Mouse (Mus musculus) heart, embryonic 10.5 days (tissue): ENCODE measurements around the gene Tnp2. TPM values are rescaled to one million over a fixed set of nuclear protein-coding genes. Genes with fewer than 3 reads are reported as not detected.
A peak's percentile ranks its signal among the peaks of the same experiment; 100 is the strongest.

ENCODE experiments used
- DNase-seq: peaks from one replicate; pipeline ENCODE4 v3.0.0-alpha.2; 2017; ENCODE audit warnings: low spot score
- H3K27ac ChIP-seq: fragments of 300-500 bp; sonication (generic); 2 replicates; pipeline ENCODE4 v1.5.1; 2016; ENCODE audit warnings: mild to moderate bottlenecking
- H3K27me3 ChIP-seq: fragments of 300-500 bp; sonication (generic); 2 replicates; pipeline ENCODE4 v1.6.1; 2016; ENCODE audit warnings: mild to moderate bottlenecking; ENCODE audit not compliant: poor library complexity, insufficient read depth, severe bottlenecking
- H3K36me3 ChIP-seq: fragments of 300-500 bp; sonication (generic); 2 replicates; pipeline ENCODE4 v1.6.1; 2016; ENCODE audit warnings: mild to moderate bottlenecking, moderate library complexity
- H3K4me1 ChIP-seq: fragments of 300-500 bp; sonication (generic); 2 replicates; pipeline ENCODE4 v1.6.1; 2016; ENCODE audit warnings: mild to moderate bottlenecking
- H3K4me3 ChIP-seq: fragments of 300-500 bp; sonication (generic); 2 replicates; pipeline ENCODE4 v1.5.1; 2016; ENCODE audit warnings: mild to moderate bottlenecking, moderate library complexity
- H3K9me3 ChIP-seq: fragments of 300-500 bp; sonication (generic); 2 replicates; pipeline ENCODE4 v1.6.1; 2016; ENCODE audit warnings: mild to moderate bottlenecking, moderate library complexity
- WGBS: fragments of 180-500 bp; shearing (Covaris S2); methylation state at CpG from one replicate; pipeline ENCODE4 v1.1.7; 2016; 5-methylcytosine and 5-hydroxymethylcytosine counted together
- polyA plus RNA-seq: library from polyadenylated mRNA; unstranded; fragments of >200 nt; fragmentation: Nextera tagmentation; extraction: Ambion mirVana; gene quantifications from 2 replicates; pipeline ENCODE4 v1.2.1, GENCODE M21; 2016

The Tnp2 gene
- polyA plus RNA-seq, 1 experiment from 2014 or later, result not detected

- H3K36me3 ChIP-seq, result no peaks in the 10 kb centered on the region
- WGBS, result 41% methylated on average over 4 of the region's 4 CpGs
- H3K27ac ChIP-seq, result no peak overlapping the region
- no peak for DNase-seq
- H3K27me3 ChIP-seq, result 0 out of 2 replicates have a peak, but pooled peaks cover 3% of the 10 kb centered on the region
- no peak overlapping the region for H3K4me3 ChIP-seq
- H3K4me1 ChIP-seq, result peaks cover 47% of the 10 kb centered on the region
- no peaks in the 10 kb centered on the region for H3K9me3 ChIP-seq
Measured at GRCm38 (mm10) chr16:10774726-10775125, 13.7 kb downstream of the Tnp2 start.

- Histone ChIP-seq H3K27me3 (peaks cover 15% of the 10 kb centered on the region), H3K36me3 (no peaks in the 10 kb centered on the region), H3K4me3 (no peak overlapping the region), H3K4me1 (peaks cover 54% of the 10 kb centered on the region), H3K27ac (0 out of 2 replicates have a peak overlapping the region, but pooled peaks have one; percentile 16), H3K9me3 (no peaks in the 10 kb centered on the region)
- no peak for DNase-seq
- WGBS, result 76% methylated on average over 8 of the region's 8 CpGs
Measured at GRCm38 (mm10) chr16:10773543-10773942, 14.9 kb downstream of the Tnp2 start.

- no peak overlapping the region for H3K4me3 ChIP-seq
- peaks cover 21% of the 10 kb centered on the region for H3K27me3 ChIP-seq
- H3K36me3 ChIP-seq, result no peaks in the 10 kb centered on the region
- H3K27ac ChIP-seq, result peak overlapping the region; percentile 23; the same call in 1 of the 2 replicates
- peaks cover 42% of the 10 kb centered on the region for H3K4me1 ChIP-seq
- 49% methylated on average over 19 of the region's 19 CpGs for WGBS
- H3K9me3 ChIP-seq, result no peaks in the 10 kb centered on the region
- no peak for DNase-seq
Measured at GRCm38 (mm10) chr16:10771769-10772510, 16.5 kb downstream of the Tnp2 start.

GRCm38 (mm10) chr16:10770531-10771325 lies 17.7 kb downstream of the Tnp2 start:
- no peaks in the 10 kb centered on the region for H3K36me3 ChIP-seq
- no peak overlapping the region for H3K27ac ChIP-seq
- H3K4me1 ChIP-seq, result peaks cover 33% of the 10 kb centered on the region
- 37% methylated on average over 4 of the region's 4 CpGs for WGBS
- no peaks in the 10 kb centered on the region for H3K9me3 ChIP-seq
- no peak overlapping the region for H3K4me3 ChIP-seq
- DNase-seq, result no peak
- peaks cover 21% of the 10 kb centered on the region for H3K27me3 ChIP-seq

GRCm38 (mm10) chr16:10769661-10770060 lies 18.8 kb downstream of the Tnp2 start:
- peaks cover 30% of the 10 kb centered on the region for H3K4me1 ChIP-seq
- 39% methylated on average over 2 of the region's 2 CpGs for WGBS
- H3K9me3 ChIP-seq, result no peaks in the 10 kb centered on the region

GRCm38 (mm10) chr16:10768821-10769220 lies 19.6 kb downstream of the Tnp2 start:
- DNase-seq, result no peak
- 57% methylated on average over 9 of the region's 9 CpGs for WGBS
- Histone ChIP-seq H3K4me3 (no peak overlapping the region), H3K4me1 (peaks cover 29% of the 10 kb centered on the region), H3K27ac (no peak overlapping the region), H3K27me3 (peaks cover 24% of the 10 kb centered on the region), H3K36me3 (no peaks in the 10 kb centered on the region), H3K9me3 (no peaks in the 10 kb centered on the region)

More at GRCm38 (mm10) chr16:10769661-10770060, 18.8 kb downstream of the Tnp2 start:
- no peak for DNase-seq
- Histone ChIP-seq H3K27ac (peak overlapping the region; percentile 29; the same call in 1 of the 2 replicates), H3K27me3 (peaks cover 21% of the 10 kb centered on the region), H3K36me3 (no peaks in the 10 kb centered on the region), H3K4me3 (no peak overlapping the region)

- DNase-seq, result no peak
Measured at GRCm38 (mm10) chr16:10767158-10767557, 21.3 kb downstream of the Tnp2 start.

GRCm38 (mm10) chr16:10764323-10764722 lies 24.1 kb downstream of the Tnp2 start:
- Histone ChIP-seq H3K9me3 (no peaks in the 10 kb centered on the region), H3K27ac (no peak overlapping the region), H3K27me3 (peaks cover 38% of the 10 kb centered on the region), H3K4me3 (no peak overlapping the region), H3K36me3 (no peaks in the 10 kb centered on the region), H3K4me1 (peaks cover 10% of the 10 kb centered on the region)
- DNase-seq, result no peak
- WGBS, result 66% methylated on average over 2 of the region's 2 CpGs

More at GRCm38 (mm10) chr16:10767158-10767557, 21.3 kb downstream of the Tnp2 start:
- Histone ChIP-seq H3K27ac (no peak overlapping the region), H3K36me3 (no peaks in the 10 kb centered on the region), H3K4me3 (no peak overlapping the region), H3K27me3 (peaks cover 41% of the 10 kb centered on the region), H3K4me1 (peaks cover 28% of the 10 kb centered on the region), H3K9me3 (no peaks in the 10 kb centered on the region)
- 35% methylated on average over 4 of the region's 4 CpGs for WGBS

- WGBS, result 54% methylated on average over 6 of the region's 6 CpGs
Measured at GRCm38 (mm10) chr16:10763540-10764264, 24.8 kb downstream of the Tnp2 start.

GRCm38 (mm10) chr16:10762569-10763180 lies 25.8 kb downstream of the Tnp2 start:
- 64% methylated on average over 5 of the region's 5 CpGs for WGBS
- H3K27ac ChIP-seq, result no peak overlapping the region

More at GRCm38 (mm10) chr16:10763540-10764264, 24.8 kb downstream of the Tnp2 start:
- no peak overlapping the region for H3K27ac ChIP-seq
- H3K27me3 ChIP-seq, result peaks cover 32% of the 10 kb centered on the region
- no peaks in the 10 kb centered on the region for H3K9me3 ChIP-seq
- no peak for DNase-seq
- no peak overlapping the region for H3K4me3 ChIP-seq
- H3K36me3 ChIP-seq, result no peaks in the 10 kb centered on the region
- peaks cover 8% of the 10 kb centered on the region for H3K4me1 ChIP-seq

GRCm38 (mm10) chr16:10761182-10761581 lies 27.3 kb downstream of the Tnp2 start:
- DNase-seq, result no peak
- Histone ChIP-seq H3K9me3 (no peaks in the 10 kb centered on the region), H3K36me3 (no peaks in the 10 kb centered on the region), H3K4me1 (peaks cover 8% of the 10 kb centered on the region), H3K27me3 (peaks cover 36% of the 10 kb centered on the region), H3K27ac (peak overlapping the region; percentile 24; the same call in 1 of the 2 replicates), H3K4me3 (no peak overlapping the region)
- 48% methylated on average over 8 of the region's 8 CpGs for WGBS

More at GRCm38 (mm10) chr16:10762569-10763180, 25.8 kb downstream of the Tnp2 start:
- no peak for DNase-seq
- Histone ChIP-seq H3K36me3 (no peaks in the 10 kb centered on the region), H3K9me3 (no peaks in the 10 kb centered on the region), H3K4me1 (peaks cover 8% of the 10 kb centered on the region), H3K27me3 (peaks cover 33% of the 10 kb centered on the region; the same call in 1 of the 2 replicates), H3K4me3 (no peak overlapping the region)

- WGBS, result 75% methylated on average over 5 of the region's 6 CpGs
- no peaks in the 10 kb centered on the region for H3K9me3 ChIP-seq
Measured at GRCm38 (mm10) chr16:10756168-10756567, 32.3 kb downstream of the Tnp2 start.

More at GRCm38 (mm10) chr16:10756168-10756567, 32.3 kb downstream of the Tnp2 start:
- DNase-seq, result no peak
- Histone ChIP-seq H3K27ac (no peak overlapping the region), H3K4me3 (no peak overlapping the region), H3K4me1 (peaks cover 8% of the 10 kb centered on the region), H3K27me3 (peaks cover 30% of the 10 kb centered on the region), H3K36me3 (no peaks in the 10 kb centered on the region)
